21 mouse cellular contexts compared by ENCODE assay signal in the genomic region with DNA sequence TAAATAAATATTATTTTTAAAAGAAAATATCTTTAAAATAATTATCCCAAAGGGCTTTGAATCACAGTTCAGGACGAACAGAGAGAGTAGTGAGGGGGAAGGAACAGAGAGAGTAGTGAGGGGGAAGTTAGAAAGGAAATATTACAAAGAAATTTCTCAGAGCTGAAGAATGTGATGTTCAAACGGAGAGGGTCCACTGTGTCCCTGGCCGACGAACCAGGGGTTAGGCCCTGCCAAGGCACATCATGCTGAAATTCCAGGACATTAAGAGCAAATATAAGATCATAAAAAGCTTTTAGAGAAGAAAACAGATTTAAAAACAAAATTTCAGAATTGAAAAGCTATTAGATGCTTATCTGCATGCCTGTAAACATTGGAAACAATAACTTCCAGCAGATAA.
"Had no signal": no experiment of that assay in that cellular context is flagged by ENCODE, and none has a peak within 500 bp of the region (broad histone marks: within the 10 kb centered on the region; RNA-seq: fewer than 3 reads in every experiment).

No protein-coding gene starts in this region.

- H3K4me3 ChIP-seq: heart, embryonic 10.5 days; heart, embryonic 12.5 days; hindbrain, embryonic 10.5 days; hindbrain, embryonic 12.5 days; intestine, embryonic 15.5 days; limb, embryonic 13.5 days; limb, embryonic 15.5 days; liver, embryonic 12.5 days had no signal

- H3K27me3 ChIP-seq: heart, embryonic 12.5 days; hindbrain, embryonic 12.5 days; intestine, embryonic 15.5 days; limb, embryonic 13.5 days; limb, embryonic 15.5 days had no signal

- DNase-seq: forebrain, postnatal 0 days; heart, adult 18-20 months; heart, postnatal 10 days; heart, postnatal 4 days; kidney, adult 18-20 months; kidney, adult 8-10 months; kidney, postnatal 10 days; kidney, postnatal 25 days; kidney, postnatal 4 days; layer of hippocampus, adult 9-11 months; layer of hippocampus, postnatal 36 days; left cerebral cortex, postnatal 4 days had no signal

- H3K27ac ChIP-seq: heart, embryonic 10.5 days; hindbrain, embryonic 10.5 days; hindbrain, embryonic 12.5 days; hindbrain, embryonic 14.5 days; intestine, embryonic 15.5 days; limb, embryonic 13.5 days; limb, embryonic 15.5 days; liver, embryonic 12.5 days had no signal

- H3K36me3 ChIP-seq: heart, embryonic 10.5 days; heart, embryonic 12.5 days; hindbrain, embryonic 10.5 days; hindbrain, embryonic 12.5 days; intestine, embryonic 15.5 days; limb, embryonic 13.5 days; limb, embryonic 15.5 days; liver, embryonic 12.5 days had no signal
